Mouse (Mus musculus): ENCODE measurements around the gene Ncor2.

DNA sequence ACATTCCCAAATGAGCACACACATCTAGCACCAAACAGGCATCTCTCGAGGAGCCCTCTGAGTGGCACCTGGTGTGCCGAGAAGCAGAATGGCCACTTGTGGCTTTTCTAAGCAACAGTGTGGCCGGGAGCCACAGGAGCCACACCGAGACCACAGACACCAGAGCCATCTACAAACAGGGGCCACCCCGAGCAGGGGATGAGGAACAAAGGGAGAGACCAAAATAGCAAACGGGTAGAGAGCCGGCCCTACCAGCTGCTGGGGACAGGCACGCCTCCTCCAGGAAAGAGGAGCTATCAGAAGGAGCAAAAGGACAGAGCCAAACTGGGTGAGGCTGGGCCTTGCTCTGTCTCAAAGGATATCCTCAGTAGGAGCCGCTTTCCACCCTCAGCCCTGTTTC lies 102.8 kb downstream of the Ncor2 start:
- TF ChIP-seq CTCF (conservative IDR thresholded peaks at IDR 0.05; ENCODE audit: low read length) (no peak), NANOG (IDR thresholded peaks at IDR 0.05; ENCODE audit: borderline replicate concordance, low read length) (no peak), POU5F1 (IDR thresholded peaks at IDR 0.05; ENCODE audit: borderline replicate concordance, low read length) (no peak)
